Mouse (Mus musculus) cerebellum, adult 11-12 months (tissue): Measurements from ENCODE around the gene Hoxd8.

Source experiments
- DNase-seq: peaks from one replicate; pipeline ENCODE4 v3.0.0; 2022

Gene Hoxd8

DNA sequence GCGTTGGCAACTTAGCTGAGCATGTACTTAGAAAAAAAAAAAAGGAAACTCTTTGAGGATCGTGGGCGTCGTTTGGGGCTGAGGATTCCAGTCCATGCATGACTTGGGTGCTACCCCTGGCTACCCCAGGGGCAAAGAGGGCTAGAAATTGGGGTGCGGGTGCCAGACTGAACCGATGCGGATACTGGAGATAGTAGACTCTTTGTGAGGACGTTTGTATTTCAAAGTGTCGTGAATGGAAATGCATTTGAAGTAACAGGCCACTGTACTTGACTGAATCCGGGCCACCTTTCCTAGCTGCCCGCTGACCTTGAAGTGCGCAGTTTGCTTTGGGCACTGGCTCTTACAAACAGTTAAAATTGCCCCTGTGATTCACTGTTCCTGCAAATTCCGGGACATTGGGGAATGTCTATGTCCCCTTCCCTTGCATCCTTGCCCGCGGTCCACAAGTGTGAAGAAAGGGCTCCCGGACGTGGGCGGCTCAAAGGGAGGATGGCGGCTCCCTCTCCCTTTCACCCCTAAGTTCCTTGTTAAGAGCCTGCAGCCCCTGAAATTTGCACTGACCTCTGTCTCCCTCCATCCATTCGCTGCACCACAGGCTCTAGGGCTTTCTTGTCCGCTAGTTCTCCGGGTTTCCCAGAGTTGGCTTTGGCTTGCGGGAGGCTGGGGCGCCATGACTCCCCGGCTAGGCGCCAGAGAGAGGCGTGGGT is 17.3 kb upstream of the Hoxd8 start:
- DNase-seq: no peak

GRCm38 (mm10) chr2:74687698-74688555 is 16.5 kb upstream of the Hoxd8 start:
- no peak for DNase-seq

- no peak for DNase-seq
These were observed 15.4 kb upstream of the Hoxd8 start for GRCm38 (mm10) chr2:74688795-74689573.

DNA sequence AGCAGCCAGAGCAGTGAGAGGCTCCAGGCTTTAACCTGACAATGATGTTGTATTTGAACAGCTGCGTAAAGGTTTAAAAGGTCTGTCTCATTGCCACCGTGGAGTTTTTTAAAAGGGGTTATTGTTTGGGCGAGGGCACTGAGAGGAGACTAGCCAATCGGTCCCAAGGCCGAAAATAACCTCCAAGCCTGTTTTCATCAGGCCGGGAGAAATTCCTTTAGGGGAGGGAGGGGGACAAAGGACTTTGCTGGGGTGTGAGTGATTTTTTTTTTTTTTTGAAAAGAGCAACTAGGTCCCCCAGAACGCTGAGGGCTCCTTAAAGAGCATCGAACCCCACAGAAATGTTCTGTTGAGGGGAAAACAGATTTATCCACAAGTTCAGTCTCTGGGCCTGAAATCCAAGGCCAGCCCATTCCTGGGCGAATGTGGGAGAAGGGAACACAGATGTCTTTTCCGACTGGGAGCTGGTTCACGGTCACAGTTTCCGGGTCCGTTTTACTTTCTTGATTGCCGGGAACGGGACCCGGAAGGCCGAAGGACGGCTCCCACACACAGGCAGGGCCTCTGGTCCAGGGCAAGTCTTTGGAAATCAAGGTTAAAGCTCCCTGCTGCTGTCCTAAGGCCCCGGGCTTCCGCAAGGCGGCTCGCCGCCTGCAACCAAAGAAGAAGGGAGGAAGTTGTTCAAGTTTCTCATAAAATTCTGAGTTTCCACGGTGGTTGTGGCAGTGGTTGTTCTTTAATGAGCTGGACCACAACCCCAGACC is 14.7 kb upstream of the Hoxd8 start:
- no peak for DNase-seq

DNA sequence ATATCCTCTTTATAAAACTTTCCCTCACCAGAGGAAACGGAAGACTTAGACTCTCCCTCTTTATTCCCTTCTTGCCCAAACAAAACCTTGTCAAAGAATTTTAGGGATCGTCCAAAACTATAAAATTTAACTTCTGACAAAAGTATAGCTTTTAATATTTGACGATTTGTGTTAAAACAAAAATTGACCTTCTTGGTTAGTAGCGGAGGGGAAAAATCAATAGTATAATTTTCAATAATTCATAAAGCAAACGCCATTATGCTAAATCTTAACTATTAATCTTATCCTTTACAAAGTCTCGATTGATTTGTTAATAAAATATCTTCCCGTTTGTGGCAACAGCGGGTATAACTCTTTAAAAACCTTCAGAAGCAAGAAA is 14.1 kb upstream of the Hoxd8 start:
- DNase-seq: no peak

- DNase-seq: no peak
These were observed 13.1 kb upstream of the Hoxd8 start, which contains the start of gene Hoxd10 for GRCm38 (mm10) chr2:74691022-74691951. Gene Hoxd10, plus strand, starts transcription at chr2:74691924.

- no peak for DNase-seq
These were observed 12.2 kb upstream of the Hoxd8 start for GRCm38 (mm10) chr2:74691995-74692807.

- no peak for DNase-seq
These were observed 11.5 kb upstream of the Hoxd8 start for GRCm38 (mm10) chr2:74692808-74693431.

- DNase-seq: no peak
These were observed 11.0 kb upstream of the Hoxd8 start for GRCm38 (mm10) chr2:74693432-74693827.

GRCm38 (mm10) chr2:74694066-74694465 is 10.3 kb upstream of the Hoxd8 start:
- DNase-seq: no peak

DNA sequence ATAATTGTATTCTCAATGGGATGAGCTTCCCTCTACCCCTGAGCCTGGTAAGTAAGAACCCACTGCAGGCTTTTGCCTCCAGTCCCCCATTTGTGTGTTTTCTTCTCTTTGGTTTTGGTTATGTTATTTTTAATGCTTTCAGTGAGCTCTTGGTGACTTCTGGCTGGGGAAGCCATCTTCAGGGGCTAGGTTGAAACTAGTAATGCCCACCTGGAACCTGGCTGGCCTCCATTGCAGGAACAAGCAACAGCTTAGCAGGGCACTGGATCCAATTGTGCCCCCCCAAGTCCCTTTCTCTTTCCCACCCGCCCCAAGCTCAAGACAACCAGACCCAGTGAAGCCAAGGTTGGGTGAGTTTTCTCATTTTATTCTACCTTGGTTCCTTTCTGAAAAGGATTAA is 9.0 kb upstream of the Hoxd8 start:
- DNase-seq: no peak

DNA sequence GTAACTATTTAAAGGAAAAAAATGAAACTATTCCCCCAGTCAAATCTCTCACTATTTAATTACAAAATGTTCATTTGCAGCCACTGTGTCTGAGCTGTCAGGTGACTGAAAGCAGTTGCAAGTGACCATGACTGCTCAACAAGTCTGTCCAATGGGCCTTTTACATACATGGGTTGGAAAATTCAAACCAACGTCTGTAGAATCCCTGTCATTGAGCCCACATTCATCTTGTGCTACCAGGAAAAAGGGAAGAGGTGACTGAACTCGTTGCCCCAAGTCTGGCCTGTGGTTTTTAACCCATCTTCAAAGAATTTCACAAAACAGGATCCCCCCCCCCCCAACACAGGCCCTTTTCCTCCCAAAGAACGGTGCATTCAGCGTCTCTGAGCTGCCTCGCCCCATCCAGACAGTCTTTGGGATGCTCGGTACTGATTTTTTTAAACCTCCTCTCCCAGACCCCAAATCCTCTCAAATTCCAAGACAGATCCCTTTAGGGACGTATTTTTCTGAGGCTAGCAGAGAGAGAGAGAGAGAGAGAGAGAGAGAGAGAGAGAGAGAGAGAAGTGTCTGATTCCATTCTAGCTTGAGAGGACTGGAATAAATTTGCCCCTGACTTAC is 8.5 kb upstream of the Hoxd8 start:
- DNase-seq: no peak

GRCm38 (mm10) chr2:74696442-74697335 is 7.7 kb upstream of the Hoxd8 start:
- no peak for DNase-seq

DNA sequence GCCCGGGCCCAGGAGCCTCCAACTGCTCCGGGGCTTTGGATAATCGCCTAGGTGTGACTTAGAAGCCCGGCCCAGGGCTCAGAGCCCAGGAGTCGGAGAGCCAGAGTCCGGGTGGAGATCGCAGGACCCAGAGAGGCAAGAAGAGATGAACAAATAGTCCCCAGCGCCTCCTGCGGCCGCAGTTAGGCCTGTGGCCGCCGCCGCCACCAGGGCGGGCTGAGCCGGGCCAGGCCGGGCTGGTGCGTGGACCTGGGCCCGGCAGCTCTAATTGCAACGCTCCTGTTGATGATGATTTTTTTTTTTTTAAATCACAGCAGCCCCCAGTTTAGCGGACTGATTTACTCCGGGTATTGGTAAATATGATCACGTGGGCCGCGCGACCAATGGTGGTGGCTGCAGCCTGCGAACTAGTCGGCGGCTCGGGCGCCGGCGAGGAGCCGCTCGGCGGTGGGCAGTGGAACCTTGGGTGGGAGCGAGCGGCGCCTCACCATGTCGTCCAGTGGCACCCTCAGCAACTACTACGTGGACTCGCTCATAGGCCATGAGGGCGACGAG is 6.8 kb upstream of the Hoxd8 start, which contains the start of gene Hoxd9:
Gene Hoxd9 (plus strand): TSS at position 161 of the 555 bp plus-strand sequence.
- no peak for DNase-seq

- no peak for DNase-seq
These were observed 6.0 kb upstream of the Hoxd8 start for GRCm38 (mm10) chr2:74698201-74699052.

GRCm38 (mm10) chr2:74699053-74699430 is 5.4 kb upstream of the Hoxd8 start:
- DNase-seq: no peak
